Mouse (Mus musculus) brain, embryonic 14.5 days (tissue): ENCODE measurements at regions not wholly inside any gene's neighbourhood (a gene's known extent, or its start where the extent isn't known, plus 50 kb on each side); places are given as distances from the start of the nearest gene placed in this dataset.

Source experiments
- CTCF ChIP-seq: fragments of 200-500 bp; IDR thresholded peaks from 2 replicates; pipeline ENCODE4 v1.5.1; 2012; ENCODE audit warnings: inconsistent platforms, mild to moderate bottlenecking, moderate library complexity, borderline replicate concordance; ENCODE audit not compliant: insufficient read depth, insufficient read length; ENCODE audit errors: extremely low read depth
- POLR2A ChIP-seq: fragments of 200-500 bp; IDR thresholded peaks from 2 replicates; pipeline ENCODE4 v1.6.1; 2012; ENCODE audit warnings: mild to moderate bottlenecking, inconsistent platforms, borderline replicate concordance; ENCODE audit not compliant: poor library complexity, insufficient read depth, insufficient read length, severe bottlenecking; ENCODE audit errors: extremely low read depth

GRCm38 (mm10) chr2:8428145-8428544 lies 918.8 kb upstream of the Celf2 start:
- TF ChIP-seq CTCF (no peak), POLR2A (no peak)
